ENCODE assay signal across 14 mouse cellular contexts in the genomic region with DNA sequence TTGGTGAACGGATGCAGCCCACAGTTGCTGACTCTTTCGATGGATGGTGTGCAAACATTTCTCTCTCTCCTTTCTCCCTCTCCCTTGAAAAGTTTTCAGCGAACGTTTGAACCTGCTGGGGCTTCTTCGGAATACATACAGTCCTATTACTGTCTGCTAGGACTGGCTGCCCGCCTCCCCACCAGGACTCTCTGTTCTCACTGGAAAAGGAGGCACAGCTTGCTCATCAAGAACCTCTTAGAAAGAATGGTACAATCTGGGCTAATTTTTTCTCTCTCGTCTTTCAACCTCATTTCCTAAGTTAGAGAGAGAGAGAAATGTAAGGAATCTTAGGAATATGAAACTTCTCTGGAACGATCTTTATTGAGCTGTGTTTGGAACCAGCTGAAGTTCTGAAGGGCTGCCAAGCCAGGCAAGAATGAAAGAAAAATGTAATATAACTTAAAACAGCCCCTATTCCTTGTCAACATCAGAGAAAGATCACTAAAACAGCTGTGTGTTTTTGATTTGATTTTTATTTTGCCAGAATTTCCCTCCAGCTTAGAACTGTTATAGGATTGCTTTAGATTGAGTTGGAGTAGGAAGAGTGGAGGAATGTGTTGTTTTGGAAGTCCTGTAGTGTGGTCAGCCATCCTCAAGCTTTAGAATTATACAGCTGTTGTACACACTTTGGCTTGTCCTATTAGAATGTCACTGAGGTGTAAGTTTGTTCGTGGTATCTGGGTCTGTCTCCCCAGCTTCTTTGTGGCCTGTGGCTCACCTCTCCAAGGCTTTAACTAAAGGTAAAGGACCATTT. TPM values are rescaled to one million over a fixed set of nuclear protein-coding genes. Genes with fewer than 3 reads are reported as not detected.
DNase-seq lines count a peak whose midpoint lies in the region; ATAC-seq and TF ChIP-seq lines count a peak whose summit lies in the region.
"Had no signal": no experiment of that assay in that cellular context is flagged by ENCODE, and none has a peak within 500 bp of the region (broad histone marks: within the 10 kb centered on the region; RNA-seq: fewer than 3 reads in every experiment).

No protein-coding gene starts in this region.

- WGBS in heart, embryonic 13.5 days: 57% methylated on average over 9 of the region's 9 CpGs
- 40% methylated on average over 9 of the region's 9 CpGs for WGBS in embryonic facial prominence, embryonic 15.5 days
- WGBS in hindbrain, embryonic 14.5 days: 83% methylated on average over 9 of the region's 9 CpGs

- no peaks in the 10 kb centered on the region for H3K36me3 ChIP-seq in heart, embryonic 13.5 days
- no peaks in the 10 kb centered on the region for H3K36me3 ChIP-seq in embryonic facial prominence, embryonic 15.5 days
- no peaks in the 10 kb centered on the region for H3K36me3 ChIP-seq in hindbrain, embryonic 14.5 days (replicated peaks; ENCODE audit: control insufficient read depth, insufficient read depth)
- H3K36me3 ChIP-seq: embryonic facial prominence, embryonic 12.5 days; liver, embryonic 15.5 days; midbrain, embryonic 10.5 days had no signal

- no peaks in the 10 kb centered on the region for H3K27me3 ChIP-seq in heart, embryonic 13.5 days (replicated peaks)
- no peaks in the 10 kb centered on the region for H3K27me3 ChIP-seq in embryonic facial prominence, embryonic 15.5 days
- H3K27me3 ChIP-seq in hindbrain, embryonic 14.5 days (ENCODE audit: control insufficient read depth, insufficient read depth, low read length): no peaks in the 10 kb centered on the region
- H3K27me3 ChIP-seq: embryonic facial prominence, embryonic 12.5 days; liver, embryonic 15.5 days had no signal

- peaks cover 21% of the 10 kb centered on the region for H3K4me1 ChIP-seq in heart, embryonic 13.5 days
- H3K4me1 ChIP-seq in embryonic facial prominence, embryonic 15.5 days: peaks cover 18% of the 10 kb centered on the region
- peaks cover 11% of the 10 kb centered on the region; the same call in 1 of the 2 replicates for H3K4me1 ChIP-seq in hindbrain, embryonic 14.5 days (replicated peaks; ENCODE audit: control insufficient read depth, insufficient read depth, low read length)
- H3K4me1 ChIP-seq: embryonic facial prominence, embryonic 12.5 days; liver, embryonic 15.5 days had no signal

- no peak overlapping the region for H3K4me3 ChIP-seq in heart, embryonic 13.5 days
- H3K4me3 ChIP-seq in layer of hippocampus, adult 2 months: no peak overlapping the region
- H3K4me3 ChIP-seq in embryonic facial prominence, embryonic 15.5 days (replicated peaks): no peak overlapping the region
- no peak overlapping the region for H3K4me3 ChIP-seq in hindbrain, embryonic 14.5 days (replicated peaks; ENCODE audit: low read length)
- H3K4me3 ChIP-seq: embryonic facial prominence, embryonic 12.5 days; liver, embryonic 15.5 days; midbrain, embryonic 10.5 days; myocyte had no signal

- no peak for DNase-seq in heart, postnatal 25 days (ENCODE audit: low spot score)
- DNase-seq in layer of hippocampus, adult 2 months (ENCODE audit: low spot score in 2 of 2): peak in 1 of 2 experiments; percentile 41
- no peak for DNase-seq in layer of hippocampus, adult 9-10 months (ENCODE audit: low spot score)
- peak; percentile 39 for DNase-seq in Muller cell, postnatal 12 days (ENCODE audit: inconsistent ontology term)
- no peak for DNase-seq in hindbrain, embryonic 14.5 days (ENCODE audit: low spot score)
- no peak for DNase-seq in adipocyte (ENCODE audit: low spot score)
- DNase-seq: cerebellum, postnatal 10 days; forebrain, postnatal 0 days had no signal

- TF ChIP-seq CTCF in layer of hippocampus, adult 2 months (conservative IDR thresholded peaks at IDR 0.05): no peak

- ATAC-seq in heart, embryonic 13.5 days (ENCODE audit: extremely low read depth, insufficient number of reproducible peaks, low FRiP score, low TSS enrichment): no peak
- no peak for ATAC-seq in embryonic facial prominence, embryonic 15.5 days (ENCODE audit: insufficient number of reproducible peaks, low FRiP score, low TSS enrichment, low read depth)
- no peak for ATAC-seq in hindbrain, embryonic 14.5 days (ENCODE audit: low FRiP score)
- ATAC-seq: forebrain, postnatal 0 days had no signal

- intact Hi-C loops in heart, postnatal 25 days (cut with DNase I): no loop called here

- peak overlapping the region; percentile 1; the same call in 1 of the 2 replicates for H3K9ac ChIP-seq in heart, embryonic 13.5 days
- no peak overlapping the region for H3K9ac ChIP-seq in embryonic facial prominence, embryonic 15.5 days
- no peak overlapping the region for H3K9ac ChIP-seq in hindbrain, embryonic 14.5 days
- H3K9ac ChIP-seq: embryonic facial prominence, embryonic 12.5 days; forebrain, postnatal 0 days; liver, embryonic 15.5 days had no signal

- no peak overlapping the region for H3K4me2 ChIP-seq in heart, embryonic 13.5 days
- H3K4me2 ChIP-seq in embryonic facial prominence, embryonic 15.5 days (replicated peaks): no peak overlapping the region
- H3K4me2 ChIP-seq in hindbrain, embryonic 14.5 days (replicated peaks): no peak overlapping the region
- H3K4me2 ChIP-seq: embryonic facial prominence, embryonic 12.5 days; liver, embryonic 15.5 days had no signal

- H3K9me3 ChIP-seq in heart, embryonic 13.5 days: peaks cover 9% of the 10 kb centered on the region; the same call in 1 of the 2 replicates
- H3K9me3 ChIP-seq in embryonic facial prominence, embryonic 15.5 days (replicated peaks): no peaks in the 10 kb centered on the region
- no peaks in the 10 kb centered on the region for H3K9me3 ChIP-seq in hindbrain, embryonic 14.5 days (ENCODE audit: control insufficient read depth, low read length)
- H3K9me3 ChIP-seq: embryonic facial prominence, embryonic 12.5 days; liver, embryonic 15.5 days; midbrain, embryonic 10.5 days had no signal

- 0 out of 2 replicates have a peak overlapping the region, but pooled peaks have one; percentile 46 for H3K27ac ChIP-seq in heart, embryonic 13.5 days (replicated peaks)
- H3K27ac ChIP-seq in layer of hippocampus, adult 2 months: peak overlapping the region; percentile 76
- peak overlapping the region; percentile 61; the same call in 1 of the 2 replicates for H3K27ac ChIP-seq in embryonic facial prominence, embryonic 15.5 days (replicated peaks)
- no peak overlapping the region for H3K27ac ChIP-seq in hindbrain, embryonic 14.5 days
- H3K27ac ChIP-seq: embryonic facial prominence, embryonic 12.5 days; liver, embryonic 15.5 days; midbrain, embryonic 10.5 days had no signal

RNA-seq across cellular contexts. Expression of gene Map4k3, which starts 27.0 kb away (rescaled TPM):
- 15.1 and 17.0 TPM in 2 replicates for polyA plus RNA-seq in heart, embryonic 13.5 days (2015; fragmentation: Nextera tagmentation; extraction: Ambion mirVana)
- 10 to 100 TPM; 24.0 to 24.4 TPM for total RNA-seq in heart, postnatal 25 days (2021)
- total RNA-seq in layer of hippocampus, adult 2 months (2021): 10 to 100 TPM; 92.9 to 94.1 TPM
- polyA plus RNA-seq in embryonic facial prominence, embryonic 15.5 days (2015; fragmentation: Nextera tagmentation; extraction: Ambion mirVana): 23.6 and 23.9 TPM in 2 replicates
- 38.2 and 40.7 TPM in 2 replicates for polyA plus RNA-seq in hindbrain, embryonic 14.5 days (2014; fragmentation: Nextera tagmentation; extraction: Ambion mirVana)
